Mouse (Mus musculus): Measurements from ENCODE around the gene Crybg1. TPM values are rescaled to one million over a fixed set of nuclear protein-coding genes. Genes with fewer than 3 reads are reported as not detected.
A peak's percentile ranks its signal among the peaks of the same experiment; 100 is the strongest.

Crybg1 gene
- polyA plus RNA-seq, 1 experiment from 2014 or later = 1.1 TPM

- H3K36me3 ChIP-seq (replicated peaks; ENCODE audit: control insufficient read depth, insufficient read depth, low read depth, low read length) = no peaks in the 10 kb centered on the region
- H3K27ac ChIP-seq (replicated peaks; ENCODE audit: low read depth, low read length) = no peak overlapping the region
- 79% methylated on average over 6 of the region's 6 CpGs for WGBS
- H3K27me3 ChIP-seq (ENCODE audit: control insufficient read depth, insufficient read depth, low read length) = no peaks in the 10 kb centered on the region
- H3K4me1 ChIP-seq (ENCODE audit: control insufficient read depth, insufficient read depth, low read length) = no peaks in the 10 kb centered on the region
- H3K9me3 ChIP-seq (replicated peaks; ENCODE audit: control insufficient read depth, low read length) = no peaks in the 10 kb centered on the region
- H3K9ac ChIP-seq (replicated peaks; ENCODE audit: low read length) = no peak overlapping the region
- no peak overlapping the region for H3K4me2 ChIP-seq (ENCODE audit: low read depth, low read length)
- ATAC-seq (replicated peaks; ENCODE audit: insufficient number of reproducible peaks, low FRiP score, low TSS enrichment, low read depth) (no peak), DNase-seq (ENCODE audit: low spot score) (no peak)
- H3K4me3 ChIP-seq (ENCODE audit: low read depth, low read length) = no peak overlapping the region
These were observed 69.7 kb downstream of the Crybg1 start for GRCm38 (mm10) chr10:44078799-44079521.

- H3K4me3 ChIP-seq (ENCODE audit: low read depth, low read length) = no peak overlapping the region
- H3K4me2 ChIP-seq (ENCODE audit: low read depth, low read length) = no peak overlapping the region
- no peak overlapping the region for H3K9ac ChIP-seq (replicated peaks; ENCODE audit: low read length)
- no peaks in the 10 kb centered on the region for H3K27me3 ChIP-seq (ENCODE audit: control insufficient read depth, insufficient read depth, low read length)
- H3K36me3 ChIP-seq (replicated peaks; ENCODE audit: control insufficient read depth, insufficient read depth, low read depth, low read length) = no peaks in the 10 kb centered on the region
- peak; percentile 75; the same call in 1 of the 2 replicates for ATAC-seq (replicated peaks; ENCODE audit: insufficient number of reproducible peaks, low FRiP score, low TSS enrichment, low read depth)
- 3% methylated on average over 4 of the region's 4 CpGs for WGBS
- no peaks in the 10 kb centered on the region for H3K9me3 ChIP-seq (replicated peaks; ENCODE audit: control insufficient read depth, low read length)
- H3K27ac ChIP-seq (replicated peaks; ENCODE audit: low read depth, low read length) = no peak overlapping the region
- peak; percentile 84 for DNase-seq (ENCODE audit: low spot score)
- H3K4me1 ChIP-seq (ENCODE audit: control insufficient read depth, insufficient read depth, low read length) = no peaks in the 10 kb centered on the region
These were observed 77.6 kb downstream of the Crybg1 start for GRCm38 (mm10) chr10:44071095-44071494.

GRCm38 (mm10) chr10:44069131-44069530 is 79.5 kb downstream of the Crybg1 start:
- no peaks in the 10 kb centered on the region for H3K36me3 ChIP-seq (replicated peaks; ENCODE audit: control insufficient read depth, insufficient read depth, low read depth, low read length)
- no peak for ATAC-seq (replicated peaks; ENCODE audit: insufficient number of reproducible peaks, low FRiP score, low TSS enrichment, low read depth)
- H3K4me2 ChIP-seq (ENCODE audit: low read depth, low read length) = no peak overlapping the region
- 75% methylated on average over 7 of the region's 7 CpGs for WGBS
- H3K27me3 ChIP-seq (ENCODE audit: control insufficient read depth, insufficient read depth, low read length) = no peaks in the 10 kb centered on the region
- no peak overlapping the region for H3K9ac ChIP-seq (replicated peaks; ENCODE audit: low read length)
- no peak for DNase-seq (ENCODE audit: low spot score)
- H3K4me1 ChIP-seq (ENCODE audit: control insufficient read depth, insufficient read depth, low read length) = no peaks in the 10 kb centered on the region
- no peaks in the 10 kb centered on the region for H3K9me3 ChIP-seq (replicated peaks; ENCODE audit: control insufficient read depth, low read length)
- no peak overlapping the region for H3K4me3 ChIP-seq (ENCODE audit: low read depth, low read length)
- no peak overlapping the region for H3K27ac ChIP-seq (replicated peaks; ENCODE audit: low read depth, low read length)

GRCm38 (mm10) chr10:44065848-44066360 is 82.7 kb downstream of the Crybg1 start:
- H3K9me3 ChIP-seq (replicated peaks; ENCODE audit: control insufficient read depth, low read length) = no peaks in the 10 kb centered on the region
- DNase-seq (ENCODE audit: low spot score) (no peak), ATAC-seq (replicated peaks; ENCODE audit: insufficient number of reproducible peaks, low FRiP score, low TSS enrichment, low read depth) (no peak)
- no peak overlapping the region for H3K4me2 ChIP-seq (ENCODE audit: low read depth, low read length)
- no peak overlapping the region for H3K4me3 ChIP-seq (ENCODE audit: low read depth, low read length)
- H3K36me3 ChIP-seq (replicated peaks; ENCODE audit: control insufficient read depth, insufficient read depth, low read depth, low read length) = no peaks in the 10 kb centered on the region
- H3K27me3 ChIP-seq (ENCODE audit: control insufficient read depth, insufficient read depth, low read length) = no peaks in the 10 kb centered on the region
- H3K27ac ChIP-seq (replicated peaks; ENCODE audit: low read depth, low read length) = no peak overlapping the region
- H3K4me1 ChIP-seq (ENCODE audit: control insufficient read depth, insufficient read depth, low read length) = no peaks in the 10 kb centered on the region
- 84% methylated on average over 6 of the region's 6 CpGs for WGBS
- no peak overlapping the region for H3K9ac ChIP-seq (replicated peaks; ENCODE audit: low read length)

- WGBS = 84% methylated on average over 4 of the region's 4 CpGs
- no peaks in the 10 kb centered on the region for H3K4me1 ChIP-seq (ENCODE audit: control insufficient read depth, insufficient read depth, low read length)
- no peak overlapping the region for H3K4me3 ChIP-seq (ENCODE audit: low read depth, low read length)
- no peak overlapping the region for H3K9ac ChIP-seq (replicated peaks; ENCODE audit: low read length)
- no peaks in the 10 kb centered on the region for H3K27me3 ChIP-seq (ENCODE audit: control insufficient read depth, insufficient read depth, low read length)
- no peaks in the 10 kb centered on the region for H3K36me3 ChIP-seq (replicated peaks; ENCODE audit: control insufficient read depth, insufficient read depth, low read depth, low read length)
- no peak overlapping the region for H3K27ac ChIP-seq (replicated peaks; ENCODE audit: low read depth, low read length)
- ATAC-seq (replicated peaks; ENCODE audit: insufficient number of reproducible peaks, low FRiP score, low TSS enrichment, low read depth) (no peak), DNase-seq (ENCODE audit: low spot score) (no peak)
- no peak overlapping the region for H3K4me2 ChIP-seq (ENCODE audit: low read depth, low read length)
- H3K9me3 ChIP-seq (replicated peaks; ENCODE audit: control insufficient read depth, low read length) = no peaks in the 10 kb centered on the region
These were observed 85.7 kb downstream of the Crybg1 start for GRCm38 (mm10) chr10:44062981-44063380.

GRCm38 (mm10) chr10:44050913-44051312 is 97.7 kb downstream of the Crybg1 start:
- H3K27me3 ChIP-seq (ENCODE audit: control insufficient read depth, insufficient read depth, low read length) = no peaks in the 10 kb centered on the region
- no peak overlapping the region for H3K4me2 ChIP-seq (ENCODE audit: low read depth, low read length)
- H3K4me3 ChIP-seq (ENCODE audit: low read depth, low read length) = no peak overlapping the region
- no peaks in the 10 kb centered on the region for H3K4me1 ChIP-seq (ENCODE audit: control insufficient read depth, insufficient read depth, low read length)
- no peak overlapping the region for H3K27ac ChIP-seq (replicated peaks; ENCODE audit: low read depth, low read length)
- ATAC-seq (replicated peaks; ENCODE audit: insufficient number of reproducible peaks, low FRiP score, low TSS enrichment, low read depth) (no peak), DNase-seq (ENCODE audit: low spot score) (no peak)
- WGBS = 88% methylated on average over 6 of the region's 6 CpGs
- no peaks in the 10 kb centered on the region for H3K36me3 ChIP-seq (replicated peaks; ENCODE audit: control insufficient read depth, insufficient read depth, low read depth, low read length)
- H3K9ac ChIP-seq (replicated peaks; ENCODE audit: low read length) = no peak overlapping the region
- H3K9me3 ChIP-seq (replicated peaks; ENCODE audit: control insufficient read depth, low read length) = no peaks in the 10 kb centered on the region

GRCm38 (mm10) chr10:44044727-44045126 is 103.9 kb downstream of the Crybg1 start:
- DNase-seq (ENCODE audit: low spot score) (no peak), ATAC-seq (replicated peaks; ENCODE audit: insufficient number of reproducible peaks, low FRiP score, low TSS enrichment, low read depth) (no peak)
- H3K4me1 ChIP-seq (ENCODE audit: control insufficient read depth, insufficient read depth, low read length) = no peaks in the 10 kb centered on the region
- H3K9me3 ChIP-seq (replicated peaks; ENCODE audit: control insufficient read depth, low read length) = no peaks in the 10 kb centered on the region
- H3K36me3 ChIP-seq (replicated peaks; ENCODE audit: control insufficient read depth, insufficient read depth, low read depth, low read length) = no peaks in the 10 kb centered on the region
- H3K4me2 ChIP-seq (ENCODE audit: low read depth, low read length) = no peak overlapping the region
- no peak overlapping the region for H3K4me3 ChIP-seq (ENCODE audit: low read depth, low read length)
- H3K27ac ChIP-seq (replicated peaks; ENCODE audit: low read depth, low read length) = no peak overlapping the region
- H3K9ac ChIP-seq (replicated peaks; ENCODE audit: low read length) = no peak overlapping the region
- 76% methylated on average over 4 of the region's 4 CpGs for WGBS
- H3K27me3 ChIP-seq (ENCODE audit: control insufficient read depth, insufficient read depth, low read length) = no peaks in the 10 kb centered on the region

- WGBS = 77% methylated on average over 7 of the region's 7 CpGs
- Histone ChIP-seq H3K36me3 (replicated peaks; ENCODE audit: control insufficient read depth, insufficient read depth, low read depth, low read length) (no peaks in the 10 kb centered on the region), H3K4me2 (ENCODE audit: low read depth, low read length) (no peak overlapping the region), H3K9ac (replicated peaks; ENCODE audit: low read length) (no peak overlapping the region), H3K4me3 (ENCODE audit: low read depth, low read length) (no peak overlapping the region), H3K27ac (replicated peaks; ENCODE audit: low read depth, low read length) (no peak overlapping the region), H3K27me3 (ENCODE audit: control insufficient read depth, insufficient read depth, low read length) (no peaks in the 10 kb centered on the region), H3K4me1 (ENCODE audit: control insufficient read depth, insufficient read depth, low read length) (no peaks in the 10 kb centered on the region), H3K9me3 (replicated peaks; ENCODE audit: control insufficient read depth, low read length) (no peaks in the 10 kb centered on the region)
- DNase-seq (ENCODE audit: low spot score) (no peak), ATAC-seq (replicated peaks; ENCODE audit: insufficient number of reproducible peaks, low FRiP score, low TSS enrichment, low read depth) (no peak)
These were observed 105.0 kb downstream of the Crybg1 start for GRCm38 (mm10) chr10:44043630-44044029.

Data from embryonic facial prominence, embryonic 11.5 days (tissue).